Mouse (Mus musculus): ENCODE measurements around the gene Grip1. TPM values are rescaled to one million over a fixed set of nuclear protein-coding genes. Genes with fewer than 3 reads are reported as not detected.

Grip1 gene
- polyA plus RNA-seq, 1 experiment, result 0.08 TPM

DNA sequence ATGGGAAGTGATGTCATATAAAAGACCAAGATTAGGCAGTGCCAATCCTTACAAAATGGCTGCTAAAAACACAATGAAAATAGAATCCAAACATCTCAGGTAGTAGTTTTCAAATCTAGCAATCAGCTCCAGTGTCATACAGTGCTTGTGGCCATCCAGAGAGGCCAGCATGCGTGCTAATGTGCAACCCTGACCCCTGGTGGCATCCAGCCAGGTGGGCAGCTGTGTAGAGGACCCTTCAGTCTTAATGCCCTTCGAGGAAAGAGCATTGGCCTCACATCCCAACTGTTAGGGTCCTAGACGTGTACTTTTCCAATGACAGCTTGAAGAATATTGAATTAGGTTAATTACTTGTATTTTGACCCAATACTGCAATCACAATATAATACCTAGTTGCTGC, 624.2 kb downstream of the Grip1 start:
- H3K4me2 ChIP-seq (ENCODE audit: low read depth), result no peak overlapping the region
- no peak overlapping the region for H3K4me3 ChIP-seq
- no peak overlapping the region for H3ac ChIP-seq (ENCODE audit: control insufficient read depth, insufficient read length)
- H3K27me3 ChIP-seq (ENCODE audit: control insufficient read depth, insufficient read depth, insufficient read length), result no peaks in the 10 kb centered on the region
- no peaks in the 10 kb centered on the region for H3K79me2 ChIP-seq (ENCODE audit: control insufficient read depth, insufficient read depth)
- TF ChIP-seq MYOD1 (IDR thresholded peaks at IDR 0.05; ENCODE audit: control insufficient read depth in 1 of 3, insufficient read length in 2 of 3, low read depth in 2 of 3), result no peak
- H3K36me3 ChIP-seq (ENCODE audit: control insufficient read depth, insufficient read depth), result no peaks in the 10 kb centered on the region

DNA sequence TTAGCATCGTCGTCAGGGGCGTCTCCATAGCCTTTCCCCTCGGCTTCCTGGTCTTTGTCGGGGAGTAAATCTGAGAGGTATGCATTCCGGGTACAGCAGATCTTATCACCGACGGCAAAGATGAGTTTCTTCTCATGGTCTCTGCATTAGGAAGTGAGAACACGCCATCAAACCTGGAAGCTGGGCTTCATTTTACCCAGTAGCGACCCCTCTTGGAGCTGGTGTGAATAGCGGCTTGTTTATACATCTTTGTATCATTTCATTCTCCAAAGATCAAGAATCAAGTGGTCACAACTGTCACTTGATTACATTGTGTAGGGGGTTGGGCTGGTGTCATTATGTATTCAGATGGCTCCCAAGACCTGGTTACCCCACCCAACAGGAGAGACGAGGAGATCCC, 638.9 kb downstream of the Grip1 start:
- peaks cover 21% of the 10 kb centered on the region for H3K36me3 ChIP-seq (ENCODE audit: control insufficient read depth, insufficient read depth)
- no peak overlapping the region for H3K4me3 ChIP-seq
- no peaks in the 10 kb centered on the region for H3K27me3 ChIP-seq (ENCODE audit: control insufficient read depth, insufficient read depth, insufficient read length)
- no peaks in the 10 kb centered on the region for H3K79me2 ChIP-seq (ENCODE audit: control insufficient read depth, insufficient read depth)
- H3ac ChIP-seq (ENCODE audit: control insufficient read depth, insufficient read length), result no peak overlapping the region
- TF ChIP-seq E2F4 (IDR thresholded peaks at IDR 0.05; ENCODE audit: insufficient read depth) (no peak), SRF (IDR thresholded peaks at IDR 0.05; ENCODE audit: control insufficient read depth, insufficient read length, low read depth) (no peak), TCF12 (IDR thresholded peaks at IDR 0.05; ENCODE audit: insufficient read depth, poor library complexity, severe bottlenecking) (no peak), POLR2AphosphoS2 (IDR thresholded peaks at IDR 0.05; ENCODE audit: insufficient read length, low read depth) (no peak), MYOG (IDR thresholded peaks at IDR 0.05; ENCODE audit: control insufficient read depth in 1 of 3, insufficient read depth in 1 of 3, insufficient read length in 2 of 3, low read depth in 2 of 3) (no peak), MAX (IDR thresholded peaks at IDR 0.05; ENCODE audit: low read depth) (no peak), TCF3 (IDR thresholded peaks at IDR 0.05; ENCODE audit: insufficient read length, low read depth) (no peak), REST (IDR thresholded peaks at IDR 0.05; ENCODE audit: insufficient read depth, insufficient read length) (no peak), USF1 (IDR thresholded peaks at IDR 0.05; ENCODE audit: low read depth) (no peak), POLR2A (IDR thresholded peaks at IDR 0.05; ENCODE audit: insufficient read length, low read depth) (no peak), CEBPB (IDR thresholded peaks at IDR 0.05; ENCODE audit: insufficient read depth, poor library complexity, severe bottlenecking) (no peak)
- H3K4me2 ChIP-seq (ENCODE audit: low read depth), result no peak overlapping the region

DNA sequence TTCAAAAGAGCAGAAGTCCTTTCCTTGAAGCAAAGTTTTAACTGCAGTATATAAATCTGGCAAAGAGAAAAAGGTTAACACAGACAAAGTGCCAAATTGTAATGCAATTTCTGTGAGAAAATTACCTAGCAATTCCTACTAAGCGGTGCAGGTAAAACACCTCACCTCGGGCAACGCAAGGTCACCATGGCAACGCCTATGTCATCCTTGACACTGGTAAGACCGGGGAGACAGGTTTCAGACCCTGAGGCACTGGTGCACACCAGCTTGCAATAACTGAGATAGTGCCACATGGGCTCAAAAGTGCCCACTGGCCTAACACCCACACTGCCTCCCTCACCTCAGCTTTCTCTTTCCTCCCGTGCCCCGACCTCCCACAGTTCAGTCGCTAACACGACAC, 641.5 kb downstream of the Grip1 start:
- peaks cover 24% of the 10 kb centered on the region for H3K36me3 ChIP-seq (ENCODE audit: control insufficient read depth, insufficient read depth)
- TF ChIP-seq TCF3 (IDR thresholded peaks at IDR 0.05; ENCODE audit: insufficient read length, low read depth), result no peak
- no peak for TF ChIP-seq MAX (IDR thresholded peaks at IDR 0.05; ENCODE audit: low read depth)
- no peak for TF ChIP-seq POLR2AphosphoS2 (IDR thresholded peaks at IDR 0.05; ENCODE audit: insufficient read length, low read depth)
- no peak for TF ChIP-seq MYOD1 (IDR thresholded peaks at IDR 0.05; ENCODE audit: control insufficient read depth in 1 of 3, insufficient read length in 2 of 3, low read depth in 2 of 3)
- no peak for TF ChIP-seq MYOG (IDR thresholded peaks at IDR 0.05; ENCODE audit: control insufficient read depth in 1 of 3, insufficient read depth in 1 of 3, insufficient read length in 2 of 3, low read depth in 2 of 3)
- TF ChIP-seq E2F4 (IDR thresholded peaks at IDR 0.05; ENCODE audit: insufficient read depth), result no peak
- no peak for TF ChIP-seq REST (IDR thresholded peaks at IDR 0.05; ENCODE audit: insufficient read depth, insufficient read length)
- TF ChIP-seq TCF12 (IDR thresholded peaks at IDR 0.05; ENCODE audit: insufficient read depth, poor library complexity, severe bottlenecking), result no peak
- TF ChIP-seq SRF (IDR thresholded peaks at IDR 0.05; ENCODE audit: control insufficient read depth, insufficient read length, low read depth), result no peak
- H3K4me2 ChIP-seq (ENCODE audit: low read depth), result no peak overlapping the region

DNA sequence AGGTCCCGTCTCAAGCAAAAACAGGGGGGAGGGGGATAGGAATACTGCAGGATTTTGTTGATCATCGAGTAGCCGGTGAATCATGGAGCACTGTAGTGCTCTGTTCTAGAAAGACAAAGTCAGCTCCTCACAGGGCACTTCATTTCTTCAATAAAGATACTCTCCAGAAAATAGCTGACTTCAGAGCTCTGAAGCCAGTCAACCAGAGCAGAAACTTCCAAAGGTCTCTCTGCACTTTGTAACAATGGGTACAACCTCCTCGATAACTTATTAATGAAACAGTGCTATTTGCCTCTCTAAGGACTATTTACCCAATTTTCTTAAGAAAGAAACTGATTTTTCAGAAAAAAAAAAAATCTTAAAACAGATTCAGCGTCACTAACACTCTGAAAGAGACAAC, 642.1 kb downstream of the Grip1 start:
- Histone ChIP-seq H3ac (ENCODE audit: control insufficient read depth, insufficient read length) (no peak overlapping the region), H3K27me3 (ENCODE audit: control insufficient read depth, insufficient read depth, insufficient read length) (no peaks in the 10 kb centered on the region), H3K79me2 (ENCODE audit: control insufficient read depth, insufficient read depth) (no peaks in the 10 kb centered on the region), H3K36me3 (ENCODE audit: control insufficient read depth, insufficient read depth) (peaks cover 26% of the 10 kb centered on the region), H3K4me3 (no peak overlapping the region), H3K4me2 (ENCODE audit: low read depth) (no peak overlapping the region)
- no peak for TF ChIP-seq CEBPB (IDR thresholded peaks at IDR 0.05; ENCODE audit: insufficient read depth, poor library complexity, severe bottlenecking)

More for the DNA sequence above, 641.5 kb downstream of the Grip1 start:
- no peak overlapping the region for H3ac ChIP-seq (ENCODE audit: control insufficient read depth, insufficient read length)
- H3K27me3 ChIP-seq (ENCODE audit: control insufficient read depth, insufficient read depth, insufficient read length), result no peaks in the 10 kb centered on the region
- H3K79me2 ChIP-seq (ENCODE audit: control insufficient read depth, insufficient read depth), result no peaks in the 10 kb centered on the region
- H3K4me3 ChIP-seq, result no peak overlapping the region

DNA sequence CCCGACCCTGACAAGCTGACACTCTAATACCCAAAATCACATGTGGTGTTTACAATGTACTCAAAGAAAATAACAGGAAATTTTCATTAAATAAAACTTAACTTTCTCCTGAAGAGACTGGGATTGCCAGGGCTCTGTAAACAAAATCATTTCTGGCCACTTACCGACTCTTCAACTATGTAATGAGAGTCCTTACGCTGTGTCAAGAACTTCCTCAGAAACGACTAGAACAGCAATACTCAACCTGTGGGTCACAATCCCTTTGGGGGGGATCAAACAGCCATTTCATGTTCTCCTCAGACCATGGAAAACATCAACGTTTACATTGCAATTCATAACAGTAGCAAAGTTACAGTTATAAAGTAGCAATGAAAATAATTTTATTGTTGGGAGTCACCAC, 643.9 kb downstream of the Grip1 start:
- no peaks in the 10 kb centered on the region for H3K27me3 ChIP-seq (ENCODE audit: control insufficient read depth, insufficient read depth, insufficient read length)
- H3K79me2 ChIP-seq (ENCODE audit: control insufficient read depth, insufficient read depth), result no peaks in the 10 kb centered on the region
- no peak overlapping the region for H3ac ChIP-seq (ENCODE audit: control insufficient read depth, insufficient read length)
- H3K4me3 ChIP-seq, result no peak overlapping the region
- peaks cover 26% of the 10 kb centered on the region for H3K36me3 ChIP-seq (ENCODE audit: control insufficient read depth, insufficient read depth)
- H3K4me2 ChIP-seq (ENCODE audit: low read depth), result no peak overlapping the region
- TF ChIP-seq MYOD1 (IDR thresholded peaks at IDR 0.05; ENCODE audit: control insufficient read depth in 1 of 3, insufficient read length in 2 of 3, low read depth in 2 of 3) (no peak), CEBPB (IDR thresholded peaks at IDR 0.05; ENCODE audit: insufficient read depth, poor library complexity, severe bottlenecking) (no peak), USF1 (IDR thresholded peaks at IDR 0.05; ENCODE audit: low read depth) (no peak), REST (IDR thresholded peaks at IDR 0.05; ENCODE audit: insufficient read depth, insufficient read length) (no peak), TCF3 (IDR thresholded peaks at IDR 0.05; ENCODE audit: insufficient read length, low read depth) (no peak), TCF12 (IDR thresholded peaks at IDR 0.05; ENCODE audit: insufficient read depth, poor library complexity, severe bottlenecking) (no peak), MAX (IDR thresholded peaks at IDR 0.05; ENCODE audit: low read depth) (no peak), POLR2A (IDR thresholded peaks at IDR 0.05; ENCODE audit: insufficient read length, low read depth) (no peak), POLR2AphosphoS2 (IDR thresholded peaks at IDR 0.05; ENCODE audit: insufficient read length, low read depth) (no peak), MYOG (IDR thresholded peaks at IDR 0.05; ENCODE audit: control insufficient read depth in 1 of 3, insufficient read depth in 1 of 3, insufficient read length in 2 of 3, low read depth in 2 of 3) (no peak), SRF (IDR thresholded peaks at IDR 0.05; ENCODE audit: control insufficient read depth, insufficient read length, low read depth) (no peak)

Measured in myocyte (in vitro differentiated cells).